Mouse (Mus musculus): ENCODE measurements at regions not wholly inside any gene's neighbourhood (a gene's known extent, or its start where the extent isn't known, plus 50 kb on each side); places are given as distances from the start of the nearest gene placed in this dataset.
A peak's percentile ranks its signal among the peaks of the same experiment; 100 is the strongest.

GRCm38 (mm10) chr7:113048097-113048795 is 94.5 kb downstream of the Rassf10 start:
- TF ChIP-seq GATA4 (IDR thresholded peaks at IDR 0.05; ENCODE audit: insufficient replicate concordance, low read length), result no peak

GRCm38 (mm10) chr7:113049440-113049839 is 95.7 kb downstream of the Rassf10 start:
- TF ChIP-seq GATA4 (IDR thresholded peaks at IDR 0.05; ENCODE audit: insufficient replicate concordance, low read length), result no peak

- no peak for TF ChIP-seq GATA4 (IDR thresholded peaks at IDR 0.05; ENCODE audit: insufficient replicate concordance, low read length)
Measured at GRCm38 (mm10) chr7:113052952-113053351, 99.2 kb downstream of the Rassf10 start.

- TF ChIP-seq GATA4 (IDR thresholded peaks at IDR 0.05; ENCODE audit: insufficient replicate concordance, low read length), result no peak
Measured at GRCm38 (mm10) chr7:113056421-113056820, 102.7 kb downstream of the Rassf10 start.

GRCm38 (mm10) chr7:113059211-113059966 is 105.6 kb downstream of the Rassf10 start:
- TF ChIP-seq GATA4 (IDR thresholded peaks at IDR 0.05; ENCODE audit: insufficient replicate concordance, low read length), result no peak; the same call in 1 of the 2 replicates

GRCm38 (mm10) chr7:113059967-113060284 is 106.2 kb downstream of the Rassf10 start:
- TF ChIP-seq GATA4 (IDR thresholded peaks at IDR 0.05; ENCODE audit: insufficient replicate concordance, low read length), result peak; percentile 54; the same call in 1 of the 2 replicates

GRCm38 (mm10) chr7:113060991-113061390 is 107.2 kb downstream of the Rassf10 start:
- TF ChIP-seq GATA4 (IDR thresholded peaks at IDR 0.05; ENCODE audit: insufficient replicate concordance, low read length), result no peak

- TF ChIP-seq GATA4 (IDR thresholded peaks at IDR 0.05; ENCODE audit: insufficient replicate concordance, low read length), result no peak; the same call in 1 of the 2 replicates
Measured at GRCm38 (mm10) chr7:113066536-113066935, 112.8 kb downstream of the Rassf10 start.

- TF ChIP-seq GATA4 (IDR thresholded peaks at IDR 0.05; ENCODE audit: insufficient replicate concordance, low read length), result no peak
Measured at GRCm38 (mm10) chr7:113068296-113068695, 114.5 kb downstream of the Rassf10 start.

GRCm38 (mm10) chr7:113069336-113069924 is 115.7 kb downstream of the Rassf10 start:
- TF ChIP-seq GATA4 (IDR thresholded peaks at IDR 0.05; ENCODE audit: insufficient replicate concordance, low read length), result no peak

GRCm38 (mm10) chr7:113071418-113071817 is 117.7 kb downstream of the Rassf10 start:
- TF ChIP-seq GATA4 (IDR thresholded peaks at IDR 0.05; ENCODE audit: insufficient replicate concordance, low read length), result no peak

- no peak for TF ChIP-seq GATA4 (IDR thresholded peaks at IDR 0.05; ENCODE audit: insufficient replicate concordance, low read length)
Measured at GRCm38 (mm10) chr7:113073781-113074180, 120.0 kb downstream of the Rassf10 start.

GRCm38 (mm10) chr7:113075371-113075770 is 121.6 kb downstream of the Rassf10 start:
- TF ChIP-seq GATA4 (IDR thresholded peaks at IDR 0.05; ENCODE audit: insufficient replicate concordance, low read length), result no peak

GRCm38 (mm10) chr7:113076243-113076642 is 122.5 kb downstream of the Rassf10 start:
- no peak for TF ChIP-seq GATA4 (IDR thresholded peaks at IDR 0.05; ENCODE audit: insufficient replicate concordance, low read length)

- no peak for TF ChIP-seq GATA4 (IDR thresholded peaks at IDR 0.05; ENCODE audit: insufficient replicate concordance, low read length)
Measured at GRCm38 (mm10) chr7:113081120-113081519, 126.1 kb upstream of the Arntl start.

Measured in liver, adult (tissue).